Mouse (Mus musculus): Measurements from ENCODE around the gene Carmil1. TPM values are rescaled to one million over a fixed set of nuclear protein-coding genes. Genes with fewer than 3 reads are reported as not detected.
A peak's percentile ranks its signal among the peaks of the same experiment; 100 is the strongest.

The Carmil1 gene
- polyA plus RNA-seq, 1 experiment from 2014 or later: 30.0 TPM

DNA sequence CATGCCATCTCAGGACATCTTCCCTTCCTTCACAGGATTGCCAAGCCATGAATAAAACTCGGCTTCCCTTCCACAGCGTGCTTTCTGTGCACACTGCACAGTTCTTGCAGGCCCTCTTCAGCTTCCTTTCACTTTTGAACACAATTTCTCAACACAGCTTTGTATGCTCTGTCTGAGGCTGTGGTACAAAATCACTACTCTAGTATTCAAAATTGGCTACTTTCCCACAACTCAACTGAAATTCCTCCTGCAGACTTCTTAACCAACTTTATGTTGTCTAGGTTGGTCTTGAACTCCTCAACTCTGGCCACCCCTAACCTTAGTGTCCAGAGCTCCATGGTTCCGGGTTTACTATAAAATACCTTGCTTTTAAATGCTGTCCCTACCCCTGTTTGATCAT lies 95.0 kb downstream of the Carmil1 start:
- no peak for ATAC-seq (replicated peaks; ENCODE audit: low FRiP score)
- H3K4me2 ChIP-seq (ENCODE audit: low read depth, low read length, severe bottlenecking): no peak overlapping the region
- no peaks in the 10 kb centered on the region for H3K4me1 ChIP-seq (replicated peaks; ENCODE audit: control insufficient read depth, insufficient read depth, low read length)
- H3K27ac ChIP-seq (ENCODE audit: low read depth, low read length): no peak overlapping the region
- H3K9ac ChIP-seq (ENCODE audit: low read length): no peak overlapping the region
- H3K36me3 ChIP-seq (ENCODE audit: control insufficient read depth, insufficient read depth, low read length): no peaks in the 10 kb centered on the region
- H3K4me3 ChIP-seq (ENCODE audit: low read depth, low read length): no peak overlapping the region
- WGBS: 96% methylated on average over 3 of the region's 3 CpGs
- H3K9me3 ChIP-seq (ENCODE audit: control insufficient read depth, low read length): no peaks in the 10 kb centered on the region
- H3K27me3 ChIP-seq (ENCODE audit: control insufficient read depth, insufficient read depth, low read length): no peaks in the 10 kb centered on the region
- no peak for DNase-seq (ENCODE audit: low spot score)

DNA sequence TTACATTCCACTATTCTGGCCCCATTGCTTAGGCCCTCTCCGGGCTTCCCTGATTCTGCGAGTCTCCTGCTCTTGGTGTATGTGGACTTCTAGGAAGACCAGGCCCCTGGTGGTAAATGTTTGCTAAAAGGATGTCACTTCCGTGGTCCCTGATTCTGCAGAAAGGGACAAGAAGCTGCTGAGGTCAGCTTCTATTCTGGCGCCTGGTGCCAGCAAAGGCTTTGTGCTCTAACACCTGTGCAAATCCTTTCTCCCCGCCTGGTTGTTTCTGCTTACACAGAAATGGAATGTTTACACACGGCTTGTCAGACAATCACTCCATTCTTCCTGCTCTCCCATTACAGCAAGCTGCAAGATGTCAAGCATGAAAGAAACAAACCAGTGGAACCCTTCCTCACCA lies 97.7 kb downstream of the Carmil1 start:
- no peaks in the 10 kb centered on the region for H3K36me3 ChIP-seq (ENCODE audit: control insufficient read depth, insufficient read depth, low read length)

DNA sequence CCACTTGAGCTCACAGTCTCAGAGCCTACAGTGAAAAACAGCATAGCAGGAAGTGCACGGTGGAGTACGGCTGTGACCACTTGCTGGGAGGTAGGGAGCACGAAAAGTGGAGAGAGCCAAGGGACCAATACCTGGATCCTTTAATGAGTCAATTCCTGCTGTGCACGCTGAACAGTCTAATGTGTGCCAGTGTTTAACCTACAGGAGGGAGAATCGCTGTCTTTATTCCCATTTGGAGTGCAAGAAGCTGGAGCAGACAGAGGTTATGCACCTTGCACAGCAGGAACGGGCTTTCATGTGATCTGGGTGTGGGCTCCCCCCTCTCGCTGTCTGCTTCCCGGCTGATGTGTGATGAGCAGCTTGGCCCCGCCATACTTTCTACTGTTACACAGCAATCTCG lies 101.1 kb downstream of the Carmil1 start:
- ATAC-seq (replicated peaks; ENCODE audit: low FRiP score) (no peak), DNase-seq (ENCODE audit: low spot score) (no peak)
- H3K27ac ChIP-seq (ENCODE audit: low read depth, low read length): no peak overlapping the region
- H3K4me1 ChIP-seq (replicated peaks; ENCODE audit: control insufficient read depth, insufficient read depth, low read length): no peaks in the 10 kb centered on the region
- no peak overlapping the region for H3K4me2 ChIP-seq (ENCODE audit: low read depth, low read length, severe bottlenecking)
- H3K9me3 ChIP-seq (ENCODE audit: control insufficient read depth, low read length): no peaks in the 10 kb centered on the region
- H3K4me3 ChIP-seq (ENCODE audit: low read depth, low read length): no peak overlapping the region
- no peaks in the 10 kb centered on the region for H3K36me3 ChIP-seq (ENCODE audit: control insufficient read depth, insufficient read depth, low read length)
- H3K27me3 ChIP-seq (ENCODE audit: control insufficient read depth, insufficient read depth, low read length): no peaks in the 10 kb centered on the region
- 84% methylated on average over 10 of the region's 10 CpGs for WGBS
- H3K9ac ChIP-seq (ENCODE audit: low read length): no peak overlapping the region

More for the DNA sequence above, 97.7 kb downstream of the Carmil1 start:
- Histone ChIP-seq H3K4me3 (ENCODE audit: low read depth, low read length) (no peak overlapping the region), H3K4me1 (replicated peaks; ENCODE audit: control insufficient read depth, insufficient read depth, low read length) (no peaks in the 10 kb centered on the region), H3K4me2 (ENCODE audit: low read depth, low read length, severe bottlenecking) (no peak overlapping the region), H3K9ac (ENCODE audit: low read length) (no peak overlapping the region), H3K27me3 (ENCODE audit: control insufficient read depth, insufficient read depth, low read length) (no peaks in the 10 kb centered on the region), H3K27ac (ENCODE audit: low read depth, low read length) (no peak overlapping the region), H3K9me3 (ENCODE audit: control insufficient read depth, low read length) (no peaks in the 10 kb centered on the region)
- ATAC-seq (replicated peaks; ENCODE audit: low FRiP score) (no peak), DNase-seq (ENCODE audit: low spot score) (no peak)
- WGBS: 67% methylated on average over 6 of the region's 6 CpGs

DNA sequence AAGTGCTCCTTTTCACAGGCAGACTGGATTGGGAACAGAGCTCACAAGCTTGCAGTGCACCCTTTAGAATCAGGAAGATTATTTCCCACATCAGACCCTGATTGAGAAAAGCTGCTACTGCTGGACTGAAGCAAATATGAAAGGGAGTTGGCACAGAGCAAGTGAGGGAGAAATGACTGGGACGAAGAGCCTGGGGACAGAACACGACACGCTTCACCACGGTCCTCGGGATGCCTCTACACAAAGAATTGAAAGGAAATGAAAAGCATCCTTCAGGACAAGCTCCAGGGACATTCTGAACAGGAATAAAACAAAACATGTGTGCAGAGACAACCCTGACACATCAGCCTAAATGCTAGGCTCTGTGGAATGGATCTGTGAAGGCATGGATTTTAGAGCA lies 103.0 kb downstream of the Carmil1 start:
- 76% methylated on average over 5 of the region's 5 CpGs for WGBS
- no peaks in the 10 kb centered on the region for H3K27me3 ChIP-seq (ENCODE audit: control insufficient read depth, insufficient read depth, low read length)
- no peaks in the 10 kb centered on the region for H3K4me1 ChIP-seq (replicated peaks; ENCODE audit: control insufficient read depth, insufficient read depth, low read length)
- H3K36me3 ChIP-seq (ENCODE audit: control insufficient read depth, insufficient read depth, low read length): no peaks in the 10 kb centered on the region
- no peak overlapping the region for H3K27ac ChIP-seq (ENCODE audit: low read depth, low read length)
- no peak overlapping the region for H3K4me2 ChIP-seq (ENCODE audit: low read depth, low read length, severe bottlenecking)
- DNase-seq (ENCODE audit: low spot score): no peak
- H3K4me3 ChIP-seq (ENCODE audit: low read depth, low read length): no peak overlapping the region
- H3K9ac ChIP-seq (ENCODE audit: low read length): no peak overlapping the region
- H3K9me3 ChIP-seq (ENCODE audit: control insufficient read depth, low read length): no peaks in the 10 kb centered on the region
- ATAC-seq (replicated peaks; ENCODE audit: low FRiP score): no peak

DNA sequence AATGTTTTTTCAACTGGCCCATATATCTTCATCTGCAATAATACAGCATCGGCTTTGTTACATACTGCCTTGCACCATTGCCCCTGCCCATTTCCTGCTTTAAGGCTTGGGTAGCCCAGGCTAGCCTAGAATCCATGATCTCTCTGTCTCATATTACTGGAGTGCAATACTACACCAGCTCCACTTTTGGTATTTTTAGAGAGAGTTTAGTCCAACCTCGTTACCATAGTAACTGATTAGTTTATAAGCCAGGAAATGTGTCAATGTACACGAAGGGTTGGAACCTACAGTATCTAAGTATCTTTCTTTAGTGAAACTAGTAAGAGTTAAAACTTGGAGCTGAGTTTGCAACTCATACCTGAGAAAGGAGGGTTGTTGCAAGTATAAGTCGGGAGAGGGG lies 103.8 kb downstream of the Carmil1 start:
- DNase-seq (ENCODE audit: low spot score): no peak
- no peaks in the 10 kb centered on the region for H3K9me3 ChIP-seq (ENCODE audit: control insufficient read depth, low read length)
- WGBS: 80% methylated on average over 4 of the region's 4 CpGs
- H3K36me3 ChIP-seq (ENCODE audit: control insufficient read depth, insufficient read depth, low read length): no peaks in the 10 kb centered on the region
- H3K9ac ChIP-seq (ENCODE audit: low read length): no peak overlapping the region
- ATAC-seq (replicated peaks; ENCODE audit: low FRiP score): no peak
- no peak overlapping the region for H3K27ac ChIP-seq (ENCODE audit: low read depth, low read length)
- no peaks in the 10 kb centered on the region for H3K4me1 ChIP-seq (replicated peaks; ENCODE audit: control insufficient read depth, insufficient read depth, low read length)
- no peak overlapping the region for H3K4me2 ChIP-seq (ENCODE audit: low read depth, low read length, severe bottlenecking)
- no peaks in the 10 kb centered on the region for H3K27me3 ChIP-seq (ENCODE audit: control insufficient read depth, insufficient read depth, low read length)
- H3K4me3 ChIP-seq (ENCODE audit: low read depth, low read length): no peak overlapping the region

DNA sequence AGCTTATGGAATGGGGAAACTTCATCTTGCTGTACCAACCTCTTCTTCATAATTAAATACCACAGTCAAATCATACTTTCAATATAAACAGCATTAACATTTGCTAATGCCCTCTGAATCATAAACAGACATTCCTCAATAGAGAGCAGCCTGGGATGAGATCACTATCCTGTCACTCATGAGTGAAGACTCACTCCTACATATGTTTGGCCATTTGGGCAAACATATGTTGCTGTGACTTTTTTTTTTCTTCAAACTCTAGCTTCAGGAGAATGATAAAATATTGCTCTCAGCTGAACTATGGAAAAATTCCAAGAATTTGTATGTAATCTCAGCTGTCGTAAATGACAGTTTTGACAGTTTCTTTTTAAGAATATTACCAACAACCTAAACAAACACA lies 110.9 kb downstream of the Carmil1 start:
- ATAC-seq (replicated peaks; ENCODE audit: low FRiP score): no peak
- 94% methylated on average over 1 of the region's 1 CpGs for WGBS
- H3K9me3 ChIP-seq (ENCODE audit: control insufficient read depth, low read length): no peaks in the 10 kb centered on the region
- no peak overlapping the region for H3K9ac ChIP-seq (ENCODE audit: low read length)
- H3K4me2 ChIP-seq (ENCODE audit: low read depth, low read length, severe bottlenecking): no peak overlapping the region
- no peaks in the 10 kb centered on the region for H3K36me3 ChIP-seq (ENCODE audit: control insufficient read depth, insufficient read depth, low read length)
- H3K4me3 ChIP-seq (ENCODE audit: low read depth, low read length): no peak overlapping the region
- H3K4me1 ChIP-seq (replicated peaks; ENCODE audit: control insufficient read depth, insufficient read depth, low read length): no peaks in the 10 kb centered on the region
- DNase-seq (ENCODE audit: low spot score): no peak
- H3K27ac ChIP-seq (ENCODE audit: low read depth, low read length): no peak overlapping the region
- H3K27me3 ChIP-seq (ENCODE audit: control insufficient read depth, insufficient read depth, low read length): no peaks in the 10 kb centered on the region

DNA sequence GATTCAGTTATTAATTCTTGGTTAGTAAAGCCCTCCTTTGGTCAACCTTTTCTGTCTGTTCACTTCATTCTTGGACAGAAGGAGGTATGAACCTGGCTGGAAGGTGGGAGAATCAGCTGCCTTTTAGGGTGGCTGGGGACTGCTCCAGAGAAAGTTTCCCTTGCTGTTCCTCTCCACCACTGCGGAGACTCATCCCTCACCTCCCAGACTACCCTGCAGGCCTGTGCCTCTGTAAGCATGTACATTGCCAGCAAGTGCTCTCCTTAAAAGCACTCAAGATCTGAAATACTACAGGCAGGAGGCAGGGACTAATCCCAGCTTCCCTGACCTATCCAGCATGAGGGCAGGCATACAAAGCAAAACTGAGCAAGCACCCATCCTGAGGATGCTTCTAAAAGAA lies 117.2 kb downstream of the Carmil1 start:
- no peak overlapping the region for H3K4me3 ChIP-seq (ENCODE audit: low read depth, low read length)
- H3K36me3 ChIP-seq (ENCODE audit: control insufficient read depth, insufficient read depth, low read length): no peaks in the 10 kb centered on the region
- ATAC-seq (replicated peaks; ENCODE audit: low FRiP score) (no peak), DNase-seq (ENCODE audit: low spot score) (no peak)
- no peak overlapping the region for H3K27ac ChIP-seq (ENCODE audit: low read depth, low read length)
- no peak overlapping the region for H3K9ac ChIP-seq (ENCODE audit: low read length)
- H3K4me2 ChIP-seq (ENCODE audit: low read depth, low read length, severe bottlenecking): no peak overlapping the region
- no peaks in the 10 kb centered on the region for H3K4me1 ChIP-seq (replicated peaks; ENCODE audit: control insufficient read depth, insufficient read depth, low read length)
- no peaks in the 10 kb centered on the region for H3K27me3 ChIP-seq (ENCODE audit: control insufficient read depth, insufficient read depth, low read length)
- WGBS: 88% methylated on average over 1 of the region's 1 CpGs
- H3K9me3 ChIP-seq (ENCODE audit: control insufficient read depth, low read length): no peaks in the 10 kb centered on the region

DNA sequence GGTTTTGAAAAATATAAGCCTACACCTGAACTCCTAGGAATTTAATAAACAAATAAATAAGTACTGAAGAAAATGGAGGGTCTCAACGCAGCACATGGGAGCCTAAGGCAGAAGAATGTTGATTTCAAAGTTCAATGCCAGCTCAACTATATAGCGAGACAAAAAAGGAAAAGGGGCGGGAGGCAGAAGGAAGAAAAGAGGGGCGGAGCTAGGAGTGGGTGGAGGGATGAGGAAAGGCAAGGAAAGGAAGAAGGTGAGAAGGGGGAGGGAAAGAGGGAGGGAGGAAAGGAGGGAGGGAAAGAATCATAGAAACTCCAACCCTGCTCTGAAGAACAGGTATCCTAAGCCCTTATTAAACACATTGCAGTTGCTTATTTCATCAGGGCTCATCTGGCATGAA lies 119.5 kb downstream of the Carmil1 start:
- 78% methylated on average over 4 of the region's 4 CpGs for whole genome bisulfite sequencing
- H3K27ac ChIP-seq (ENCODE audit: low read depth, low read length): no peak overlapping the region
- no peak overlapping the region for H3K4me2 ChIP-seq (ENCODE audit: low read depth, low read length, severe bottlenecking)
- H3K4me1 ChIP-seq (replicated peaks; ENCODE audit: control insufficient read depth, insufficient read depth, low read length): no peaks in the 10 kb centered on the region
- ATAC-seq (replicated peaks; ENCODE audit: low FRiP score) (no peak), DNase-seq (ENCODE audit: low spot score) (no peak)
- no peaks in the 10 kb centered on the region for H3K27me3 ChIP-seq (ENCODE audit: control insufficient read depth, insufficient read depth, low read length)
- H3K36me3 ChIP-seq (ENCODE audit: control insufficient read depth, insufficient read depth, low read length): no peaks in the 10 kb centered on the region
- H3K9ac ChIP-seq (ENCODE audit: low read length): no peak overlapping the region
- no peaks in the 10 kb centered on the region for H3K9me3 ChIP-seq (ENCODE audit: control insufficient read depth, low read length)
- no peak overlapping the region for H3K4me3 ChIP-seq (ENCODE audit: low read depth, low read length)

DNA sequence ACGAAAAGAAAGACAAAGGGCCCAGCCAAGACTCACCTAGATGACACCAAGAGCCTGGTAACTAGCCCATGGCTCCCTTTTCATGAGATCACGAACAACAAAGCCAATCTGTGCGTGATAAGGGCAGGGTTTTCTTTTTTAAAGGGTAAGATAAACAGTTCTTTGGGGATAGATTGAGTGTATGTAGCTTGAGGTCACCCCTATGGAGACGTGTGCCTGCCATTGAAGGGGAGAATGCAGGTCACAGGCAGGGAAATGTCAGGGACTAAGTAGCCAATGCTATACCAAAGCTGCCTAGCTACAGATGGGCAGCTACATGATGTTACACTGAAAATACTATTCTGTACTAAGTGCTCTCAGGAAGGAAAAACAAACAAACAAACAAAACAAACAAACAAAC lies 120.6 kb downstream of the Carmil1 start:
- H3K36me3 ChIP-seq (ENCODE audit: control insufficient read depth, insufficient read depth, low read length): no peaks in the 10 kb centered on the region
- no peaks in the 10 kb centered on the region for H3K27me3 ChIP-seq (ENCODE audit: control insufficient read depth, insufficient read depth, low read length)
- H3K4me2 ChIP-seq (ENCODE audit: low read depth, low read length, severe bottlenecking): no peak overlapping the region
- no peak overlapping the region for H3K4me3 ChIP-seq (ENCODE audit: low read depth, low read length)
- 83% methylated on average over 4 of the region's 4 CpGs for WGBS
- no peak overlapping the region for H3K9ac ChIP-seq (ENCODE audit: low read length)
- no peaks in the 10 kb centered on the region for H3K9me3 ChIP-seq (ENCODE audit: control insufficient read depth, low read length)
- ATAC-seq (replicated peaks; ENCODE audit: low FRiP score): no peak
- DNase-seq (ENCODE audit: low spot score): no peak
- no peaks in the 10 kb centered on the region for H3K4me1 ChIP-seq (replicated peaks; ENCODE audit: control insufficient read depth, insufficient read depth, low read length)
- peak overlapping the region; percentile 26; the same call in 1 of the 2 replicates for H3K27ac ChIP-seq (ENCODE audit: low read depth, low read length)

All from forebrain, embryonic 11.5 days (tissue).